Mouse (Mus musculus) intestine, embryonic 16.5 days (tissue): Measurements from ENCODE around the gene Jaml. TPM values are rescaled to one million over a fixed set of nuclear protein-coding genes. Genes with fewer than 3 reads are reported as not detected.

Source experiments
- ATAC-seq: fragments of 200-750 bp; cut with Nextera tagmentation; 2 replicates; pipeline ENCODE4 v1.8.0; 2017; ENCODE audit warnings: moderate TSS enrichment, moderate library complexity
- H3K27ac ChIP-seq: fragments of 300-500 bp; sonication (generic); 2 replicates; pipeline ENCODE4 v1.5.1; 2014; ENCODE audit warnings: mild to moderate bottlenecking, low read length
- H3K27me3 ChIP-seq: fragments of 300-500 bp; sonication (generic); replicated peaks from 2 replicates; pipeline ENCODE4 v1.6.1; 2014; ENCODE audit warnings: low read length, control low read depth, mixed read lengths; ENCODE audit not compliant: control insufficient read depth, insufficient read depth
- H3K36me3 ChIP-seq: fragments of 300-500 bp; sonication (generic); 2 replicates; pipeline ENCODE4 v1.6.1; 2014; ENCODE audit warnings: low read length, control low read depth; ENCODE audit not compliant: control insufficient read depth, insufficient read depth
- H3K4me1 ChIP-seq: fragments of 300-500 bp; sonication (generic); 2 replicates; pipeline ENCODE4 v1.6.1; 2014; ENCODE audit warnings: low read length, control low read depth, mixed read lengths; ENCODE audit not compliant: control insufficient read depth, insufficient read depth
- H3K4me2 ChIP-seq: fragments of 300-500 bp; sonication (generic); 2 replicates; pipeline ENCODE4 v1.6.1; 2014; ENCODE audit warnings: low read depth, low read length, control low read depth
- H3K4me3 ChIP-seq: fragments of 300-500 bp; sonication (generic); 2 replicates; pipeline ENCODE4 v1.5.1; 2014; ENCODE audit warnings: mild to moderate bottlenecking, low read length
- H3K9ac ChIP-seq: fragments of 300-500 bp; sonication (generic); 2 replicates; pipeline ENCODE4 v1.6.1; 2014; ENCODE audit warnings: low read depth, low read length
- H3K9me3 ChIP-seq: fragments of 300-500 bp; sonication (generic); 2 replicates; pipeline ENCODE4 v1.6.1; 2016; ENCODE audit warnings: low read length, control low read depth; ENCODE audit not compliant: control insufficient read depth
- WGBS: fragments of 180-500 bp; shearing (Covaris S2); extraction: QIAGEN DNeasy Blood & Tissue Kit; methylation state at CpG from one replicate; pipeline ENCODE4 v1.1.7; 2014; 5-methylcytosine and 5-hydroxymethylcytosine counted together
- polyA plus RNA-seq: library from polyadenylated mRNA; unstranded; fragments of >200 nt; fragmentation: Nextera tagmentation; extraction: Ambion mirVana; gene quantifications from 2 replicates; pipeline ENCODE4 v1.2.1, GENCODE M21; 2015

Jaml gene
- polyA plus RNA-seq, 1 experiment from 2014 or later = 100 TPM

- Histone ChIP-seq H3K9me3 (no peaks in the 10 kb centered on the region), H3K4me2 (no peak overlapping the region), H3K27ac (no peak overlapping the region), H3K27me3 (no peaks in the 10 kb centered on the region), H3K9ac (no peak overlapping the region), H3K36me3 (no peaks in the 10 kb centered on the region), H3K4me1 (peaks cover 10% of the 10 kb centered on the region; the same call in 1 of the 2 replicates), H3K4me3 (no peak overlapping the region)
- ATAC-seq = no peak
- 80% methylated on average over 6 of the region's 6 CpGs for WGBS
Measured at GRCm38 (mm10) chr9:45064421-45064820, 14.6 kb upstream of the Jaml start.

GRCm38 (mm10) chr9:45066735-45067134 lies 12.2 kb upstream of the Jaml start:
- Histone ChIP-seq H3K4me1 (no peaks in the 10 kb centered on the region), H3K36me3 (no peaks in the 10 kb centered on the region), H3K9ac (no peak overlapping the region), H3K4me2 (no peak overlapping the region), H3K27ac (no peak overlapping the region), H3K27me3 (no peaks in the 10 kb centered on the region), H3K4me3 (no peak overlapping the region), H3K9me3 (no peaks in the 10 kb centered on the region)
- no peak for ATAC-seq
- WGBS = 78% methylated on average over 4 of the region's 4 CpGs

DNA sequence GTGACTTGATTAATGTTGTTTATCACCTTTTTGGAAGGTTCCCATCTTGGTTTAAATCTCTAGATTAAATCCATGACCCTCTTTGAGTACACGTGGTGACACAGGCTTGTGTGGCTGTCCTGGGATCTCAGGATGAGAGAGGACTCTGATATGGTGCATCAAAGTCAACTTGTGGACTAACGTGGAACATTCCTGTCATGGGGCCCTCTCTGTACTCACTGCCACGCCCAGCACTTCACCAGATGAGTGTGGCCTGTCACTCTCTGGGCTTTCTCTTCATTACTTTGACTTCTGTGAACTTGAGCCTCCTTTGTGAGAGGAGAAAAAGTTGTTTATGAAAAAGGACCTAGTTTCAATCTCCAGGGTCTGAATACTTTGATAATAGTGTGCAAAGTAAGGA lies 7.2 kb upstream of the Jaml start:
- Histone ChIP-seq H3K4me1 (no peaks in the 10 kb centered on the region), H3K9me3 (no peaks in the 10 kb centered on the region), H3K4me3 (no peak overlapping the region), H3K9ac (no peak overlapping the region), H3K36me3 (no peaks in the 10 kb centered on the region), H3K27ac (no peak overlapping the region), H3K27me3 (no peaks in the 10 kb centered on the region), H3K4me2 (no peak overlapping the region)
- peak; percentile 62; the same call in 1 of the 2 replicates for ATAC-seq
- WGBS = 50% methylated on average over 3 of the region's 3 CpGs

- H3K4me3 ChIP-seq = no peak overlapping the region
- H3K9me3 ChIP-seq = no peaks in the 10 kb centered on the region
- H3K4me2 ChIP-seq = no peak overlapping the region
- H3K36me3 ChIP-seq = no peaks in the 10 kb centered on the region
- ATAC-seq = no peak
- 58% methylated on average over 3 of the region's 3 CpGs for WGBS
- no peak overlapping the region for H3K27ac ChIP-seq
- no peak overlapping the region for H3K9ac ChIP-seq
- no peaks in the 10 kb centered on the region for H3K4me1 ChIP-seq
- H3K27me3 ChIP-seq = no peaks in the 10 kb centered on the region
Measured at GRCm38 (mm10) chr9:45077859-45078258, 1.1 kb upstream of the Jaml start.

GRCm38 (mm10) chr9:45083132-45083531 lies 4.1 kb downstream of the Jaml start:
- 88% methylated on average over 3 of the region's 3 CpGs for WGBS
- H3K4me1 ChIP-seq = no peaks in the 10 kb centered on the region
- no peaks in the 10 kb centered on the region for H3K9me3 ChIP-seq
- H3K4me3 ChIP-seq = no peak overlapping the region
- no peaks in the 10 kb centered on the region for H3K36me3 ChIP-seq
- no peaks in the 10 kb centered on the region for H3K27me3 ChIP-seq
- no peak overlapping the region for H3K4me2 ChIP-seq
- no peak overlapping the region for H3K9ac ChIP-seq
- no peak overlapping the region for H3K27ac ChIP-seq
- ATAC-seq = no peak

DNA sequence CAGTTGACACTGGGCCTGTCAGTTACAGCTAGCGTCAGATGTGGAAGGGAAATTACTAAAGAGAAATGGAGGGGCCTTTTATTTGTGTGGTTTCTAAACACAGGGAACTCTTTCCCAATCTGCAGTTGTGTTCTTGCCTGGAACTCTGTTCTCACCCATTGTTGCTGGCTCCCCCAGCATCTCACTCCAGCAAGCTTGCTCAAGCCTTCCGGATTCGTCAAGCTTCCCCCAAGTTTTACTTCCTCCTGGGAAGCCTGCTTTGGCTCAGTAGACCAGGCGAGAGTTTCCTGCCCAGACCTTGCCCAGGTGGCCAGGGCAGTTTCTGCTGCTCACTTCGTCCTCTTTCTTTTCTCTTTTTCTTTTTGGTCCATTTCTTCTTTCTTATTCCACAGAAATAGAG lies 5.6 kb downstream of the Jaml start:
- WGBS = 70% methylated on average over 5 of the region's 5 CpGs
- Histone ChIP-seq H3K36me3 (no peaks in the 10 kb centered on the region), H3K4me3 (no peak overlapping the region), H3K9me3 (no peaks in the 10 kb centered on the region), H3K4me2 (no peak overlapping the region), H3K9ac (no peak overlapping the region), H3K27me3 (no peaks in the 10 kb centered on the region), H3K4me1 (no peaks in the 10 kb centered on the region), H3K27ac (no peak overlapping the region)
- ATAC-seq = no peak

DNA sequence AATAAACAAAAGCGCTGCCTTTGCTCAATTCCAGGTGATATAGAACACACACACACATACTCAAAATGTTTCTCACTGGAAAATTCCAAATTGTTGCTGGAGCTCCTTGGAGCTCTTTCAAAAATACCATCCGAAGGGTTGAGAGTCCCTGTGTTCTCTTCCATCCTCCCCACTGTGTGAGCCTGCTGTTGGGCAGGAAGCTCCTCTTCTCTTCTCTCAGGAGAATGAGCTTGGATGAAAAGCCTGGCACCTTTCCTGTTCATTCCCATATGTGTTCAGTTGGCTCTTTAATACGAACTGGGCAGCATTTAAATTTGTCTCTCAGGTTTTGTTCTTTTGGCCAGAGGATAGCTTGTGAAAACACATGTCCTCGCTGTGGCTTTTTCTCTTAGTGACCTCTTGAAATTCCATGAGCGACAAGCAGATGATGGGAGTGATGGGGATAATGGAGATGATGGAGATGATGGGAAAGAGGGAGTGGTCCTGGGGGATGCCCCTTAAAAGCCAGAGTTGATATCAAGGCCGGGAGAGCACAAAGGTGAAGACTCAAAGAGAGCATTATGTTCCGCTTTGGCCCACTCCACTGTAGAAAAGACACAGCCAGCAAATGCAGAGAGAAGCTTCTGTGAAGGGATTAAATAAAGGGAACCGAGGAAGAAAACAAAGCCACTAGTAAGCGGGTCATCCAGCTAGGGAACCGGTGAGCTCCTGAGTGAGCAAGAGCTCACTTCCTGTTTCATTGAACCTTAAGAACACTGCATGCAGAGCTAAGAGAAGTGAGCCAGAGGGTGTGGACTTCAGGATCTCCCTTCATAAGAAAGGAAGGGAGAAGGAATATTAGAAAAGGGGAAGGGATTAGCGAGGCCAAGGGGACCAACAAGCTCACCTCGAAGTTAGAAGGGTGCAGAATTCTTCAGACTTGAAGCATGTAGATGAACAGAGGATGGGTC lies 7.0 kb downstream of the Jaml start:
- Histone ChIP-seq H3K4me2 (no peak overlapping the region), H3K9ac (no peak overlapping the region), H3K27ac (no peak overlapping the region), H3K4me1 (no peaks in the 10 kb centered on the region), H3K36me3 (no peaks in the 10 kb centered on the region), H3K27me3 (no peaks in the 10 kb centered on the region), H3K4me3 (no peak overlapping the region), H3K9me3 (no peaks in the 10 kb centered on the region)
- ATAC-seq = no peak
- 80% methylated on average over 12 of the region's 12 CpGs for WGBS

DNA sequence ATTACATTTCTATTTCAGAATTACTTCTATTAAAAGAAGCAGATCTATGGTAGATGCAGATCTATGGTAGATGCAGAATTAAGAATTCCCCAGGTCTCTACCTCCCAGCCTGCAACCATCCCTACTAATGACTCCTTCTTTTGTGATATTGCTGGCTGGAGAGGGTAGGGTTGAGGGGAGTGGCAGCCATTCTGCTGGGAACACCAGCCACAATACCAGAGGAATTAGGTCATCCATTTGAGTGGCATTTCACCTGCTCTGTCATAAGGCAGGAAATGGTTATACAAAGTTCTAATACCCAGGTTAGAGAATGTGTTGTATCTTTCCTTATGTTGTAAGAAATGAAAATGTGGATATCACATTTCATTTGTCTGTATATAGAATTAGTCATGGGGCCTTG lies 9.1 kb downstream of the Jaml start:
- 0 out of 2 replicates have a peak, but pooled peaks have one; percentile 46 for ATAC-seq
- H3K36me3 ChIP-seq = no peaks in the 10 kb centered on the region
- no peak overlapping the region for H3K9ac ChIP-seq

GRCm38 (mm10) chr9:45090811-45091210 lies 11.8 kb downstream of the Jaml start:
- no peak for ATAC-seq
- H3K4me1 ChIP-seq = no peaks in the 10 kb centered on the region; the same call in 1 of the 2 replicates
- H3K4me3 ChIP-seq = no peak overlapping the region
- H3K27ac ChIP-seq = no peak overlapping the region
- H3K27me3 ChIP-seq = no peaks in the 10 kb centered on the region
- no peaks in the 10 kb centered on the region for H3K9me3 ChIP-seq
- whole genome bisulfite sequencing = 75% methylated on average over 3 of the region's 3 CpGs
- no peak overlapping the region for H3K9ac ChIP-seq
- no peak overlapping the region for H3K4me2 ChIP-seq
- no peaks in the 10 kb centered on the region for H3K36me3 ChIP-seq

More for the DNA sequence above, 9.1 kb downstream of the Jaml start:
- Histone ChIP-seq H3K9me3 (no peaks in the 10 kb centered on the region), H3K4me3 (no peak overlapping the region), H3K27me3 (no peaks in the 10 kb centered on the region), H3K27ac (no peak overlapping the region), H3K4me1 (no peaks in the 10 kb centered on the region; the same call in 1 of the 2 replicates), H3K4me2 (no peak overlapping the region)
